Mouse (Mus musculus) forebrain, embryonic 13.5 days (tissue): Measurements from ENCODE around the gene Peg3. TPM values are rescaled to one million over a fixed set of nuclear protein-coding genes. Genes with fewer than 3 reads are reported as not detected.

Experiments
- ATAC-seq: fragments of 200-750 bp; cut with Nextera tagmentation; 2 replicates; pipeline ENCODE4 v1.8.0; 2017
- H3K27ac ChIP-seq: fragments of 300-500 bp; sonication (generic); 2 replicates; pipeline ENCODE4 v1.5.1; 2015; ENCODE audit warnings: inconsistent platforms, mild to moderate bottlenecking, moderate library complexity
- H3K27me3 ChIP-seq: fragments of 300-500 bp; sonication (generic); 2 replicates; pipeline ENCODE4 v1.6.1; 2015; ENCODE audit warnings: mild to moderate bottlenecking, inconsistent platforms
- H3K36me3 ChIP-seq: fragments of 300-500 bp; sonication (generic); 2 replicates; pipeline ENCODE4 v1.6.1; 2015; ENCODE audit warnings: mild to moderate bottlenecking, inconsistent platforms; ENCODE audit not compliant: poor library complexity, severe bottlenecking
- H3K4me1 ChIP-seq: fragments of 300-500 bp; sonication (generic); 2 replicates; pipeline ENCODE4 v1.6.1; 2015; ENCODE audit warnings: inconsistent platforms
- H3K4me2 ChIP-seq: fragments of 300-500 bp; sonication (generic); 2 replicates; pipeline ENCODE4 v1.6.1; 2015; ENCODE audit warnings: inconsistent platforms, mild to moderate bottlenecking, moderate library complexity
- H3K4me3 ChIP-seq: fragments of 300-500 bp; sonication (generic); 2 replicates; pipeline ENCODE4 v1.5.1; 2015; ENCODE audit warnings: mild to moderate bottlenecking, inconsistent platforms
- H3K9ac ChIP-seq: fragments of 300-500 bp; sonication (generic); 2 replicates; pipeline ENCODE4 v1.6.1; 2015; ENCODE audit warnings: mild to moderate bottlenecking, inconsistent platforms
- H3K9me3 ChIP-seq: fragments of 300-500 bp; sonication (generic); replicated peaks from 2 replicates; pipeline ENCODE4 v1.6.1; 2016; ENCODE audit warnings: inconsistent platforms
- WGBS: fragments of 180-500 bp; shearing (Covaris S2); methylation state at CpG from one replicate; pipeline ENCODE4 v1.1.7; 2015; 5-methylcytosine and 5-hydroxymethylcytosine counted together
- polyA plus RNA-seq: library from polyadenylated mRNA; unstranded; fragments of >200 nt; fragmentation: Nextera tagmentation; extraction: Ambion mirVana; gene quantifications from 2 replicates; pipeline ENCODE4 v1.2.1, GENCODE M21; 2015

Peg3 gene
- polyA plus RNA-seq, 1 experiment from 2014 or later: 58.7 TPM

GRCm38 (mm10) chr7:6749196-6749595 is 19.0 kb upstream of the Peg3 start:
- Histone ChIP-seq H3K9me3 (no peaks in the 10 kb centered on the region), H3K27me3 (no peaks in the 10 kb centered on the region), H3K27ac (no peak overlapping the region), H3K36me3 (no peaks in the 10 kb centered on the region), H3K4me1 (peaks cover 18% of the 10 kb centered on the region), H3K9ac (no peak overlapping the region), H3K4me2 (no peak overlapping the region), H3K4me3 (no peak overlapping the region)
- WGBS: 27% methylated on average over 7 of the region's 7 CpGs
- peak; percentile 20; the same call in 1 of the 2 replicates for ATAC-seq

- 82% methylated on average over 10 of the region's 10 CpGs for WGBS
- peaks cover 2% of the 10 kb centered on the region; the same call in 1 of the 2 replicates for H3K4me1 ChIP-seq
Measured at GRCm38 (mm10) chr7:6744281-6744904, 14.2 kb upstream of the Peg3 start.

GRCm38 (mm10) chr7:6736060-6736459 is 5.8 kb upstream of the Peg3 start:
- Histone ChIP-seq H3K4me2 (no peak overlapping the region), H3K36me3 (no peaks in the 10 kb centered on the region), H3K27me3 (no peaks in the 10 kb centered on the region), H3K4me1 (peaks cover 6% of the 10 kb centered on the region; the same call in 1 of the 2 replicates), H3K4me3 (no peak overlapping the region), H3K9me3 (peaks cover under 1% of the 10 kb centered on the region; the same call in 1 of the 2 replicates), H3K27ac (no peak overlapping the region), H3K9ac (no peak overlapping the region)
- no peak for ATAC-seq
- WGBS: 74% methylated on average over 1 of the region's 1 CpGs

More at GRCm38 (mm10) chr7:6744281-6744904, 14.2 kb upstream of the Peg3 start:
- Histone ChIP-seq H3K27ac (no peak overlapping the region), H3K9ac (no peak overlapping the region), H3K27me3 (no peaks in the 10 kb centered on the region), H3K4me2 (no peak overlapping the region), H3K4me3 (no peak overlapping the region), H3K36me3 (no peaks in the 10 kb centered on the region), H3K9me3 (no peaks in the 10 kb centered on the region)
- ATAC-seq: no peak

GRCm38 (mm10) chr7:6731930-6732329 is 1.7 kb upstream of the Peg3 start:
- H3K36me3 ChIP-seq: no peaks in the 10 kb centered on the region
- peak overlapping the region; percentile 44 for H3K27ac ChIP-seq
- no peaks in the 10 kb centered on the region for H3K27me3 ChIP-seq
- WGBS: 37% methylated on average over 4 of the region's 4 CpGs
- H3K9ac ChIP-seq: peak overlapping the region; percentile 68
- H3K4me3 ChIP-seq: peak overlapping the region; percentile 57
- no peak for ATAC-seq
- peak overlapping the region; percentile 67 for H3K4me2 ChIP-seq
- H3K4me1 ChIP-seq: peaks cover 6% of the 10 kb centered on the region; the same call in 1 of the 2 replicates
- peaks cover 41% of the 10 kb centered on the region for H3K9me3 ChIP-seq

- Histone ChIP-seq H3K9me3 (peaks cover 43% of the 10 kb centered on the region), H3K4me1 (peaks cover 6% of the 10 kb centered on the region; the same call in 1 of the 2 replicates), H3K4me3 (peak overlapping the region; percentile 57), H3K4me2 (peak overlapping the region; percentile 67), H3K36me3 (no peaks in the 10 kb centered on the region), H3K9ac (peak overlapping the region; percentile 68), H3K27me3 (no peaks in the 10 kb centered on the region), H3K27ac (no peak overlapping the region)
- WGBS: 44% methylated on average over 3 of the region's 3 CpGs
- no peak for ATAC-seq
Measured at GRCm38 (mm10) chr7:6731373-6731772, 1.1 kb upstream of the Peg3 start.

- peak overlapping the region; percentile 67 for H3K4me2 ChIP-seq
- H3K9ac ChIP-seq: peak overlapping the region; percentile 68
- H3K4me1 ChIP-seq: peaks cover 6% of the 10 kb centered on the region; the same call in 1 of the 2 replicates
- WGBS: 53% methylated on average over 15 of the region's 15 CpGs
- no peaks in the 10 kb centered on the region for H3K36me3 ChIP-seq
- H3K27ac ChIP-seq: peak overlapping the region; percentile 94
- H3K9me3 ChIP-seq: peaks cover 43% of the 10 kb centered on the region
- peak overlapping the region; percentile 57 for H3K4me3 ChIP-seq
- no peak for ATAC-seq
- H3K27me3 ChIP-seq: no peaks in the 10 kb centered on the region
Measured at GRCm38 (mm10) chr7:6730801-6731200, 570 bp upstream of the Peg3 start.

- Histone ChIP-seq H3K27me3 (no peaks in the 10 kb centered on the region), H3K27ac (peak overlapping the region; percentile 94), H3K4me2 (peak overlapping the region; percentile 67), H3K4me3 (peak overlapping the region; percentile 57), H3K4me1 (peaks cover 6% of the 10 kb centered on the region; the same call in 1 of the 2 replicates), H3K36me3 (peaks cover 14% of the 10 kb centered on the region), H3K9ac (peak overlapping the region; percentile 70), H3K9me3 (peaks cover 43% of the 10 kb centered on the region)
- peak; percentile 54 for ATAC-seq
- 53% methylated on average over 37 of the region's 37 CpGs for WGBS
Measured at GRCm38 (mm10) chr7:6729061-6729817, 992 bp downstream of the Peg3 start.

- peaks cover 14% of the 10 kb centered on the region for H3K36me3 ChIP-seq
- H3K27ac ChIP-seq: peak overlapping the region; percentile 94
- H3K4me3 ChIP-seq: peak overlapping the region; percentile 57
- ATAC-seq: peak; percentile 84
- H3K27me3 ChIP-seq: no peaks in the 10 kb centered on the region
- peaks cover 6% of the 10 kb centered on the region; the same call in 1 of the 2 replicates for H3K4me1 ChIP-seq
- peak overlapping the region; percentile 67 for H3K4me2 ChIP-seq
- 60% methylated on average over 19 of the region's 19 CpGs for WGBS
- H3K9ac ChIP-seq: no peak overlapping the region
- H3K9me3 ChIP-seq: peaks cover 43% of the 10 kb centered on the region
Measured at GRCm38 (mm10) chr7:6728263-6728931, 1.8 kb downstream of the Peg3 start.

- H3K9me3 ChIP-seq: peaks cover 43% of the 10 kb centered on the region
- WGBS: 51% methylated on average over 19 of the region's 19 CpGs
- no peak overlapping the region for H3K9ac ChIP-seq
- peaks cover 6% of the 10 kb centered on the region; the same call in 1 of the 2 replicates for H3K4me1 ChIP-seq
- no peaks in the 10 kb centered on the region for H3K27me3 ChIP-seq
- ATAC-seq: peak; percentile 60
- peak overlapping the region; percentile 52 for H3K4me2 ChIP-seq
- H3K27ac ChIP-seq: peak overlapping the region; percentile 94
- H3K4me3 ChIP-seq: peak overlapping the region; percentile 57
- peaks cover 14% of the 10 kb centered on the region for H3K36me3 ChIP-seq
Measured at GRCm38 (mm10) chr7:6727351-6728121, 2.7 kb downstream of the Peg3 start.

GRCm38 (mm10) chr7:6709396-6709795 is 20.8 kb downstream of the Peg3 start:
- peaks cover 80% of the 10 kb centered on the region for H3K36me3 ChIP-seq
- H3K27ac ChIP-seq: no peak overlapping the region
- 96% methylated on average over 15 of the region's 15 CpGs for WGBS
- no peak overlapping the region for H3K4me3 ChIP-seq
- H3K27me3 ChIP-seq: no peaks in the 10 kb centered on the region
- ATAC-seq: no peak
- no peaks in the 10 kb centered on the region for H3K4me1 ChIP-seq
- H3K9ac ChIP-seq: no peak overlapping the region
- no peak overlapping the region for H3K4me2 ChIP-seq
- no peaks in the 10 kb centered on the region for H3K9me3 ChIP-seq

- no peaks in the 10 kb centered on the region for H3K27me3 ChIP-seq
- no peak for ATAC-seq
- peaks cover 80% of the 10 kb centered on the region for H3K36me3 ChIP-seq
- H3K4me1 ChIP-seq: no peaks in the 10 kb centered on the region
- no peaks in the 10 kb centered on the region for H3K9me3 ChIP-seq
- H3K4me3 ChIP-seq: no peak overlapping the region
- no peak overlapping the region for H3K4me2 ChIP-seq
- no peak overlapping the region for H3K27ac ChIP-seq
- WGBS: 87% methylated on average over 17 of the region's 17 CpGs
- H3K9ac ChIP-seq: no peak overlapping the region
Measured at GRCm38 (mm10) chr7:6708451-6709180, 21.6 kb downstream of the Peg3 start.
